Mouse (Mus musculus) CH12.LX (cell line): ENCODE data around the gene Pqlc2. TPM values are rescaled to one million over a fixed set of nuclear protein-coding genes. Genes with fewer than 3 reads are reported as not detected.
A peak's percentile ranks its signal among the peaks of the same experiment; 100 is the strongest.

Experiments used
- DNase-seq: peaks from one replicate; pipeline ENCODE4 v3.0.0-alpha.2; 2013; ENCODE audit errors: extremely low read depth
- H3K27ac ChIP-seq: 2 replicates; pipeline ENCODE4 v1.5.1; 2012; ENCODE audit warnings: low read depth, mild to moderate bottlenecking, control low read depth, moderate library complexity; ENCODE audit not compliant: insufficient read depth
- H3K27me3 ChIP-seq: replicated peaks from 2 replicates; pipeline ENCODE3; 2012; ENCODE audit warnings: inconsistent platforms
- H3K36me3 ChIP-seq, 2 experiments: replicated peaks in 1 of 2; 2 replicates each; pipeline versions ENCODE3 to v1.6.1; 2012; ENCODE audit warnings: inconsistent platforms in 1 of 2, low read length in 1 of 2, mild to moderate bottlenecking in 1 of 2, mixed read lengths in 1 of 2, moderate library complexity in 1 of 2; ENCODE audit not compliant: control insufficient read depth in 1 of 2, insufficient read depth in 1 of 2
- H3K4me1 ChIP-seq, 2 experiments: 2 replicates each; pipeline ENCODE4 v1.6.1; 2012; ENCODE audit warnings: inconsistent platforms in 1 of 2, moderate library complexity in 1 of 2; ENCODE audit not compliant: insufficient read depth in 2 of 2, control insufficient read depth in 1 of 2
- H3K4me2 ChIP-seq: 2 replicates; pipeline ENCODE4 v1.6.1; 2012; ENCODE audit warnings: low read depth, mild to moderate bottlenecking, control low read depth; ENCODE audit not compliant: poor library complexity, insufficient read depth, severe bottlenecking
- H3K4me3 ChIP-seq, 3 experiments: fragments of 150-350 bp in 1 of 3; sonication (generic) in 1 of 3; replicated peaks in 1 of 3; 2 replicates each; pipeline versions ENCODE3 to v1.5.1; 2011 to 2012; ENCODE audit warnings: low read depth in 2 of 3, low read length in 2 of 3, mild to moderate bottlenecking in 2 of 3, moderate library complexity in 2 of 3, control low read depth in 1 of 3, improper control_type of control experiment in 1 of 3, inconsistent platforms in 1 of 3, mixed read lengths in 1 of 3; ENCODE audit not compliant: poor library complexity in 1 of 3
- H3K79me2 ChIP-seq: replicated peaks from 2 replicates; pipeline ENCODE4 v1.6.1; 2012; ENCODE audit warnings: mild to moderate bottlenecking, moderate library complexity; ENCODE audit not compliant: control insufficient read depth, poor library complexity, insufficient read depth, severe bottlenecking; ENCODE audit errors: extremely low read depth
- H3K9ac ChIP-seq: 2 replicates; pipeline ENCODE4 v1.6.1; 2012; ENCODE audit warnings: low read depth, mild to moderate bottlenecking, control low read depth, moderate library complexity; ENCODE audit not compliant: insufficient read depth
- H3K9me3 ChIP-seq: replicated peaks from 2 replicates; pipeline ENCODE3; 2012; ENCODE audit warnings: low read length, inconsistent platforms, mixed read lengths
- E2F4 ChIP-seq: IDR thresholded peaks from 2 replicates; pipeline ENCODE4 v1.6.1; 2011; ENCODE audit warnings: low read depth, low read length, improper control_type of control experiment; ENCODE audit not compliant: insufficient replicate concordance
- HCFC1 ChIP-seq: IDR thresholded peaks from 2 replicates; pipeline ENCODE4 v1.6.1; 2012; ENCODE audit warnings: low read depth, mild to moderate bottlenecking, inconsistent platforms, low read length, improper control_type of control experiment
- IRF4 ChIP-seq: IDR thresholded peaks from 2 replicates; pipeline ENCODE4 v1.6.1; 2014; ENCODE audit warnings: low read depth, mild to moderate bottlenecking, inconsistent platforms, low read length, improper control_type of control experiment
- MAX ChIP-seq: IDR thresholded peaks from 2 replicates; pipeline ENCODE4 v1.6.1; 2011; ENCODE audit warnings: low read length, improper control_type of control experiment
- MAZ ChIP-seq: IDR thresholded peaks from 2 replicates; pipeline ENCODE4 v1.6.1; 2012; ENCODE audit warnings: low read depth, mild to moderate bottlenecking, inconsistent platforms, low read length, improper control_type of control experiment, moderate library complexity
- MEF2A ChIP-seq: IDR thresholded peaks from 2 replicates; pipeline ENCODE4 v1.6.1; 2014; ENCODE audit warnings: low read depth, mild to moderate bottlenecking, inconsistent platforms, low read length, improper control_type of control experiment, borderline replicate concordance
- MXI1 ChIP-seq: IDR thresholded peaks from 2 replicates; pipeline ENCODE4 v1.6.1; 2011; ENCODE audit warnings: mild to moderate bottlenecking, low read depth, low read length, improper control_type of control experiment
- NELFE ChIP-seq: IDR thresholded peaks from 2 replicates; pipeline ENCODE4 v1.6.1; 2011; ENCODE audit warnings: low read depth, low read length, improper control_type of control experiment
- NRF1 ChIP-seq: IDR thresholded peaks from 2 replicates; pipeline ENCODE4 v1.6.1; 2014; ENCODE audit warnings: low read depth, mild to moderate bottlenecking, inconsistent platforms, low read length, improper control_type of control experiment, moderate library complexity
- POLR2A ChIP-seq: IDR thresholded peaks from 2 replicates; pipeline ENCODE4 v1.6.1; 2011; ENCODE audit warnings: low read depth, mild to moderate bottlenecking, improper control_type of control experiment, low read length
- POLR2AphosphoS2 ChIP-seq: IDR thresholded peaks from 2 replicates; pipeline ENCODE4 v1.6.1; 2011; ENCODE audit warnings: low read depth, low read length, improper control_type of control experiment
- RCOR1 ChIP-seq: conservative IDR thresholded peaks from 2 replicates; pipeline ENCODE4 v1.6.1; 2012; ENCODE audit warnings: low read depth, mild to moderate bottlenecking, inconsistent platforms, low read length, improper control_type of control experiment
- SIN3A ChIP-seq: IDR thresholded peaks from 2 replicates; pipeline ENCODE4 v1.6.1; 2012; ENCODE audit warnings: low read length, improper control_type of control experiment, inconsistent platforms
- TBP ChIP-seq: conservative IDR thresholded peaks from 2 replicates; pipeline ENCODE4 v1.6.1; 2011; ENCODE audit warnings: low read depth, low read length, improper control_type of control experiment
- TCF12 ChIP-seq: IDR thresholded peaks from 2 replicates; pipeline ENCODE4 v1.6.1; 2014; ENCODE audit warnings: low read depth, mild to moderate bottlenecking, inconsistent platforms, low read length, improper control_type of control experiment
- UBTF ChIP-seq: IDR thresholded peaks from 2 replicates; pipeline ENCODE4 v1.6.1; 2012; ENCODE audit warnings: low read depth, mild to moderate bottlenecking, inconsistent platforms, low read length, improper control_type of control experiment, moderate library complexity
- USF1 ChIP-seq: IDR thresholded peaks from 2 replicates; pipeline ENCODE4 v1.6.1; 2014; ENCODE audit warnings: low read depth, mild to moderate bottlenecking, inconsistent platforms, low read length, improper control_type of control experiment
- USF2 ChIP-seq: conservative IDR thresholded peaks from 2 replicates; pipeline ENCODE4 v1.6.1; 2011; ENCODE audit warnings: low read depth, low read length, improper control_type of control experiment
- ZKSCAN1 ChIP-seq: IDR thresholded peaks from 2 replicates; pipeline ENCODE4 v1.6.1; 2012; ENCODE audit warnings: low read depth, inconsistent platforms, low read length, improper control_type of control experiment, borderline replicate concordance
- ZMIZ1 ChIP-seq: IDR thresholded peaks from 2 replicates; pipeline ENCODE4 v1.6.1; 2012; ENCODE audit warnings: low read depth, mild to moderate bottlenecking, inconsistent platforms, low read length, improper control_type of control experiment
- dilution Hi-C: fragments of 300-500 bp; cut with MboI; formaldehyde crosslinking; loops from 2 replicates; pipeline ENCODE4 v1.14.3; 2020; ENCODE audit warnings: low sequenced_read_pairs; ENCODE audit not compliant: extremely low pct_unique_long_range_greater_than_20kb, extremely low pct_ligation_motif_present
- in situ Hi-C: fragments of 300-500 bp; cut with MboI; formaldehyde crosslinking; loops from 3 replicates; pipeline ENCODE4 v1.14.3; 2019; ENCODE audit warnings: low sequenced_read_pairs, low pct_ligation_motif_present, low pct_unique_long_range_greater_than_20kb, mixed read lengths
- polyA plus RNA-seq: library from polyadenylated mRNA; unstranded; fragments of >175 nt; gene quantifications from 2 replicates; pipeline ENCODE4 v1.2.1, GENCODE M21; 2012; ENCODE audit warnings: low read depth; ENCODE audit not compliant: insufficient read length
- total RNA-seq, 2 experiments: library from RNA; depleted of rRNA; stranded (reverse); fragments of 300-350 nt in 1 of 2; fragments of >200 nt in 1 of 2; gene quantifications; 2 replicates each; pipeline ENCODE4 v1.2.3; 2012 to 2014

Pqlc2 gene
- 6.2 and 7.1 TPM in 2 replicates for total RNA-seq (2012; rRNA removed)
- total RNA-seq (2014; rRNA removed), result 6.5 and 6.8 TPM in 2 replicates
- 7.4 and 8.1 TPM in 2 replicates for polyA plus RNA-seq

- TF ChIP-seq E2F4, result no peak
- TF ChIP-seq HCFC1, result peak; percentile 30; the same call in 1 of the 2 replicates
- TF ChIP-seq TCF12, result peak; percentile 67
- TF ChIP-seq ZKSCAN1, result no peak
- peak; percentile 88 for TF ChIP-seq MXI1
- TF ChIP-seq USF2, result peak; percentile 71
- no peak for TF ChIP-seq MAZ
- peak; percentile 22; the same call in 1 of the 2 replicates for TF ChIP-seq SIN3A
- TF ChIP-seq TBP, result peak; percentile 52; the same call in 1 of the 2 replicates
- TF ChIP-seq ZMIZ1, result peak; percentile 82; the same call in 1 of the 2 replicates
- peak; percentile 96 for TF ChIP-seq POLR2A
- TF ChIP-seq RCOR1, result no peak
- peak; percentile 84 for TF ChIP-seq USF1
- TF ChIP-seq NRF1, result peak; percentile 87
- no peak; the same call in 1 of the 2 replicates for TF ChIP-seq IRF4
- peak; percentile 34; the same call in 1 of the 2 replicates for TF ChIP-seq POLR2AphosphoS2
- TF ChIP-seq MAX, result peak; percentile 56; the same call in 1 of the 2 replicates
- peak; percentile 77; the same call in 1 of the 2 replicates for TF ChIP-seq UBTF
- peak; percentile 92 for TF ChIP-seq NELFE
- no peak for TF ChIP-seq MEF2A
- TF ChIP-seq, all 38 proteins: peak for 14
- DNase-seq, result peak; percentile 84
- peaks cover 8% of the 10 kb centered on the region for H3K27me3 ChIP-seq
- dilution Hi-C loops (no loop called here), in situ Hi-C loops (no loop called here)
- peaks cover 37 to 72% of the 10 kb centered on the region in 2 experiments for H3K4me1 ChIP-seq
- no peaks in the 10 kb centered on the region for H3K79me2 ChIP-seq
- H3K36me3 ChIP-seq, result peaks cover 0 to 23% of the 10 kb centered on the region in 2 experiments
- H3K9me3 ChIP-seq, result no peaks in the 10 kb centered on the region
- H3K4me3 ChIP-seq, result peak within 1 kb of the TSS; percentile 65 to 84 (median 83)
- peak within 1 kb of the TSS; percentile 98 for H3K4me2 ChIP-seq
- H3K9ac ChIP-seq, result peak within 1 kb of the TSS; percentile 39
- no peak within 1 kb of the TSS for H3K27ac ChIP-seq
Measured at GRCm38 (mm10) chr4:139310171-139310898, at the start of gene Pqlc2, which contains the start of gene Akr7a5. TSS of gene Pqlc2 (minus strand) at chr4:139310708. TSS of gene Akr7a5 (plus strand) at chr4:139310744.
